Mouse (Mus musculus): ENCODE results near the gene Dcdc2c. TPM values are rescaled to one million over a fixed set of nuclear protein-coding genes. Genes with fewer than 3 reads are reported as not detected.

Dcdc2c gene
- polyA plus RNA-seq, 1 experiment from 2014 or later = not detected

DNA sequence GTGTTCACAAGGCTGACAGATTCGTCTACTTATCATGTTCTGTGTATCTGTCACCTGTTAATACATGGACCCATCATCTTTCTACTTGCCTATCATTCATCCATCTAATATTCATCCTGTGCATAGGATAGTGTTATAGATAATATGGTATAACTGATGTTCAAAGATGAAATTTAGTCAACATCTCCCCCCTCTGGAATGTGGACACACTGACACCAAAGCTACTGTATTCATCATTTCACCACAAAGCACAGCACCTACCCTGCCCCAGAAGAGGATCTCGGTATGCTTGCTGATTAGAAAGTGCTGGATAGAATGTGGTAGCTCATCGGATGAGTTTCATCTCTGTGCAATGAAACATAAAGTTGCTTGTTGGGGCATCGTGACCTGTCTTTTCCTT lies 135.2 kb downstream of the Dcdc2c start:
- ATAC-seq (ENCODE audit: insufficient read depth, low FRiP score) = no peak
- no peaks in the 10 kb centered on the region for H3K36me3 ChIP-seq (ENCODE audit: control insufficient read depth, insufficient read depth, low read length)
- no peaks in the 10 kb centered on the region for H3K4me1 ChIP-seq (ENCODE audit: control insufficient read depth, insufficient read depth, low read length)
- no peak overlapping the region for H3K9ac ChIP-seq (ENCODE audit: low read length)
- H3K4me3 ChIP-seq (replicated peaks; ENCODE audit: low read length) = no peak overlapping the region
- WGBS = 85% methylated on average over 4 of the region's 4 CpGs
- no peak overlapping the region for H3K4me2 ChIP-seq (ENCODE audit: low read depth, low read length)
- no peaks in the 10 kb centered on the region for H3K27me3 ChIP-seq (ENCODE audit: control insufficient read depth, insufficient read depth, low read length)
- H3K27ac ChIP-seq (ENCODE audit: low read length) = no peak overlapping the region
- no peaks in the 10 kb centered on the region for H3K9me3 ChIP-seq (replicated peaks; ENCODE audit: control insufficient read depth, low read length)

DNA sequence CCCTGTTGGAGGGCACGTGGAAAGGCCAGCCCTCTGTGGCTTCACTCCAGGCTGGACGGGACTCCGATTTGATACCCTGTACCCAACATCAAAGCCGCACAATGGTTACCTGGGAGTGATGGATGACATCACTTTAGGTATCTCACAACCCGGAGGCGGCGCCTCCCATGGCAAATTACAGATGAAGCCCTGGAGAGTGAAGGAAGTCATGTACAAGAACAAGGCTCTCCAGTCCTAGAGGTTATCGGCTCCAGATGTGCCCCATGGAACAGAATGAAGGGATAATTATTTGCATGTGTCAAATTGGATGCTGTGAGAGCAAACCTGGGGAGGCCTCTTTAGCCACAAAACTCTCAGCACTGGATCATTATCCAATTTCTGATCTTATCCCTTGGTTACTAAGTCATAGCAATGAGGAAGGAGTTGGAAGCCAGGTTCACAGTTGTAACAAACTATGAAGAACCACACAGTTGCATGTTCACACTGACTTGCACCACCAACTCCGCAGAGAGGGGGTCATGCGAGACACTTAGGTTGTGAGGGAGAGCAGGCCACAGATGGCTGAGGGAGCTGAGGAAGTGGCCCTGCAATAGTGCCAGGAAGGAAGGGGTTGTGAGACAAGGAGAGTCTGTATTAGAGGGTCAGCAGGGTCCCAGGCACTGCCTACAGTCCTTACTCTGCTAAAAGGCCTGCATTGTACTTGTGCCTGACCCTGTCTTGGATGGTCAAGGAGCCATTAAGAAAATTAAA lies 144.4 kb downstream of the Dcdc2c start:
- Histone ChIP-seq H3K27ac (ENCODE audit: low read length) (no peak overlapping the region), H3K4me1 (ENCODE audit: control insufficient read depth, insufficient read depth, low read length) (no peaks in the 10 kb centered on the region), H3K36me3 (ENCODE audit: control insufficient read depth, insufficient read depth, low read length) (no peaks in the 10 kb centered on the region), H3K4me2 (ENCODE audit: low read depth, low read length) (no peak overlapping the region), H3K9me3 (replicated peaks; ENCODE audit: control insufficient read depth, low read length) (no peaks in the 10 kb centered on the region), H3K4me3 (replicated peaks; ENCODE audit: low read length) (no peak overlapping the region), H3K9ac (ENCODE audit: low read length) (no peak overlapping the region), H3K27me3 (ENCODE audit: control insufficient read depth, insufficient read depth, low read length) (no peaks in the 10 kb centered on the region)
- 88% methylated on average over 10 of the region's 10 CpGs for WGBS
- ATAC-seq (ENCODE audit: insufficient read depth, low FRiP score) = no peak

GRCm38 (mm10) chr12:28402256-28402655 lies 149.9 kb downstream of the Dcdc2c start:
- H3K9me3 ChIP-seq (replicated peaks; ENCODE audit: control insufficient read depth, low read length) = no peaks in the 10 kb centered on the region
- H3K4me3 ChIP-seq (replicated peaks; ENCODE audit: low read length) = no peak overlapping the region
- H3K4me2 ChIP-seq (ENCODE audit: low read depth, low read length) = no peak overlapping the region
- no peak overlapping the region for H3K9ac ChIP-seq (ENCODE audit: low read length)
- no peak overlapping the region for H3K27ac ChIP-seq (ENCODE audit: low read length)
- no peak for ATAC-seq (ENCODE audit: insufficient read depth, low FRiP score)
- H3K4me1 ChIP-seq (ENCODE audit: control insufficient read depth, insufficient read depth, low read length) = no peaks in the 10 kb centered on the region
- H3K27me3 ChIP-seq (ENCODE audit: control insufficient read depth, insufficient read depth, low read length) = no peaks in the 10 kb centered on the region
- H3K36me3 ChIP-seq (ENCODE audit: control insufficient read depth, insufficient read depth, low read length) = no peaks in the 10 kb centered on the region
- WGBS = 83% methylated on average over 4 of the region's 4 CpGs

DNA sequence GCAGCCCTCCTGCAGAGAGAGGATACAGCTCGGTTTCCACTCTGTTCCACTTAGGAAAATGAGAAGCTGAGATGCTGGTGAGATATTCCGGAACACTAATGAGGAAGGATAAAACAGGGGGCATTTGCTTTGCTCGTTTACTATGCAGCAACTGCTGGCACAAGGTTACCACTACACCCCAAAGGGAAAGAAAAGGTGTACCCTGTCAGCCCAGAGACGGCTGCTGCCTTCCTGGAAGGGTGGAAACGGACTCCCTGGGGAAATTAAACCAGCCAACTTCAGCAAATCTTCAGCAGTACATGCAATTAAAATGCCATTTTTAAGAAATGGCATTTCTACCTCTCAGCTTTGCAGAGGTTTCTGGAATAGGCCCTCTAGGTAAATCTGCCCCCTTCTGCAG lies 150.8 kb downstream of the Dcdc2c start:
- Histone ChIP-seq H3K27me3 (ENCODE audit: control insufficient read depth, insufficient read depth, low read length) (no peaks in the 10 kb centered on the region), H3K9ac (ENCODE audit: low read length) (no peak overlapping the region), H3K4me2 (ENCODE audit: low read depth, low read length) (no peak overlapping the region), H3K36me3 (ENCODE audit: control insufficient read depth, insufficient read depth, low read length) (no peaks in the 10 kb centered on the region), H3K4me3 (replicated peaks; ENCODE audit: low read length) (no peak overlapping the region), H3K4me1 (ENCODE audit: control insufficient read depth, insufficient read depth, low read length) (no peaks in the 10 kb centered on the region), H3K27ac (ENCODE audit: low read length) (no peak overlapping the region), H3K9me3 (replicated peaks; ENCODE audit: control insufficient read depth, low read length) (no peaks in the 10 kb centered on the region)
- WGBS = 63% methylated on average over 5 of the region's 5 CpGs
- no peak for ATAC-seq (ENCODE audit: insufficient read depth, low FRiP score)

GRCm38 (mm10) chr12:28392129-28392528 lies 160.1 kb downstream of the Dcdc2c start:
- ATAC-seq (ENCODE audit: insufficient read depth, low FRiP score) = no peak
- H3K27ac ChIP-seq (ENCODE audit: low read length) = no peak overlapping the region
- H3K4me3 ChIP-seq (replicated peaks; ENCODE audit: low read length) = no peak overlapping the region
- 33% methylated on average over 6 of the region's 6 CpGs for WGBS
- no peaks in the 10 kb centered on the region for H3K36me3 ChIP-seq (ENCODE audit: control insufficient read depth, insufficient read depth, low read length)
- H3K9me3 ChIP-seq (replicated peaks; ENCODE audit: control insufficient read depth, low read length) = no peaks in the 10 kb centered on the region
- no peaks in the 10 kb centered on the region for H3K27me3 ChIP-seq (ENCODE audit: control insufficient read depth, insufficient read depth, low read length)
- no peaks in the 10 kb centered on the region for H3K4me1 ChIP-seq (ENCODE audit: control insufficient read depth, insufficient read depth, low read length)
- no peak overlapping the region for H3K9ac ChIP-seq (ENCODE audit: low read length)
- H3K4me2 ChIP-seq (ENCODE audit: low read depth, low read length) = no peak overlapping the region

Other genes starting within 250 kb of the Dcdc2c start
- not detected in 2 replicates for gene Allc, start 30.1 kb upstream of the Dcdc2c start, polyA plus RNA-seq (2015; fragmentation: Nextera tagmentation; extraction: Ambion mirVana)
- gene Colec11, start 71.0 kb upstream of the Dcdc2c start, polyA plus RNA-seq (2015; fragmentation: Nextera tagmentation; extraction: Ambion mirVana) = 1.5 and 1.6 TPM in 2 replicates
- 463 and 682 TPM in 2 replicates for gene Rps7, start 83.6 kb upstream of the Dcdc2c start, polyA plus RNA-seq (2015; fragmentation: Nextera tagmentation; extraction: Ambion mirVana)
- gene Rnaseh1, start 97.2 kb upstream of the Dcdc2c start, polyA plus RNA-seq (2015; fragmentation: Nextera tagmentation; extraction: Ambion mirVana) = 27.2 and 28.3 TPM in 2 replicates
- gene Adi1, start 122.8 kb upstream of the Dcdc2c start, polyA plus RNA-seq (2015; fragmentation: Nextera tagmentation; extraction: Ambion mirVana) = 80.7 and 85.1 TPM in 2 replicates
- 36.4 and 36.6 TPM in 2 replicates for gene Trappc12, start 198.1 kb upstream of the Dcdc2c start, polyA plus RNA-seq (2015; fragmentation: Nextera tagmentation; extraction: Ambion mirVana)
- gene Eipr1, start 199.4 kb upstream of the Dcdc2c start, polyA plus RNA-seq (2015; fragmentation: Nextera tagmentation; extraction: Ambion mirVana) = 24.9 and 27.7 TPM in 2 replicates